Mouse (Mus musculus) spleen, adult 2 months (tissue): ENCODE data around the gene Cldn3.

Source experiments
- CTCF ChIP-seq: fragments of 200-500 bp; IDR thresholded peaks from 2 replicates; pipeline ENCODE4 v1.5.1; 2011; ENCODE audit warnings: mild to moderate bottlenecking, inconsistent platforms; ENCODE audit not compliant: insufficient read depth, insufficient read length, insufficient replicate concordance; ENCODE audit errors: extremely low read depth
- POLR2A ChIP-seq: fragments of 200-500 bp; IDR thresholded peaks from 2 replicates; pipeline ENCODE4 v1.6.1; 2011; ENCODE audit warnings: low read depth, low read length, inconsistent platforms

GRCm38 (mm10) chr5:134973081-134973480 is 12.9 kb upstream of the Cldn3 start:
- TF ChIP-seq CTCF: no peak
- no peak for TF ChIP-seq POLR2A
